Mouse (Mus musculus) myocyte (in vitro differentiated cells): Measurements from ENCODE around the gene Pex5. TPM values are rescaled to one million over a fixed set of nuclear protein-coding genes. Genes with fewer than 3 reads are reported as not detected.

Source experiments
- H3K27me3 ChIP-seq: one replicate; pipeline ENCODE4 v1.6.1; 2011; ENCODE audit not compliant: control insufficient read depth, insufficient read depth, insufficient read length
- H3K36me3 ChIP-seq: one replicate; pipeline ENCODE4 v1.6.1; 2011; ENCODE audit not compliant: control insufficient read depth, insufficient read depth
- H3K4me2 ChIP-seq: one replicate; pipeline ENCODE4 v1.6.1; 2011; ENCODE audit warnings: low read depth, control low read depth
- H3K4me3 ChIP-seq: one replicate; pipeline ENCODE4 v1.5.1; 2011; ENCODE audit warnings: mild to moderate bottlenecking, control low read depth, moderate library complexity
- H3K79me2 ChIP-seq: one replicate; pipeline ENCODE4 v1.6.1; 2011; ENCODE audit not compliant: control insufficient read depth, insufficient read depth
- H3ac ChIP-seq: one replicate; pipeline ENCODE4 v1.6.1; 2011; ENCODE audit not compliant: control insufficient read depth, insufficient read length
- CEBPB ChIP-seq: IDR thresholded peaks from 2 replicates; pipeline ENCODE4 v1.6.1; 2011; ENCODE audit warnings: mild to moderate bottlenecking, moderate library complexity; ENCODE audit not compliant: poor library complexity, insufficient read depth, severe bottlenecking
- E2F4 ChIP-seq: IDR thresholded peaks from one replicate; pipeline ENCODE4 v1.6.1; 2011; ENCODE audit warnings: mild to moderate bottlenecking, control low read depth, moderate library complexity; ENCODE audit not compliant: insufficient read depth
- MAX ChIP-seq: IDR thresholded peaks from one replicate; pipeline ENCODE4 v1.6.1; 2011; ENCODE audit warnings: low read depth, mild to moderate bottlenecking, control low read depth
- MYOD1 ChIP-seq, 3 experiments: IDR thresholded peaks; one replicate each; pipeline ENCODE4 v1.6.1; 2011; ENCODE audit warnings: control low read depth in 2 of 3, low read depth in 2 of 3, mild to moderate bottlenecking in 2 of 3, moderate library complexity in 1 of 3; ENCODE audit not compliant: insufficient read length in 2 of 3, control insufficient read depth in 1 of 3
- MYOG ChIP-seq, 3 experiments: IDR thresholded peaks; one replicate each; pipeline ENCODE4 v1.6.1; 2011; ENCODE audit warnings: control low read depth in 2 of 3, low read depth in 2 of 3, mild to moderate bottlenecking in 2 of 3; ENCODE audit not compliant: insufficient read length in 2 of 3, control insufficient read depth in 1 of 3, insufficient read depth in 1 of 3
- POLR2A ChIP-seq: IDR thresholded peaks from one replicate; pipeline ENCODE4 v1.6.1; 2011; ENCODE audit warnings: low read depth, mild to moderate bottlenecking, control low read depth, moderate library complexity; ENCODE audit not compliant: insufficient read length
- POLR2AphosphoS2 ChIP-seq: IDR thresholded peaks from one replicate; pipeline ENCODE4 v1.6.1; 2011; ENCODE audit warnings: low read depth, control low read depth; ENCODE audit not compliant: insufficient read length
- REST ChIP-seq: IDR thresholded peaks from one replicate; pipeline ENCODE4 v1.6.1; 2011; ENCODE audit warnings: mild to moderate bottlenecking, control low read depth, moderate library complexity; ENCODE audit not compliant: insufficient read depth, insufficient read length
- SRF ChIP-seq: IDR thresholded peaks from one replicate; pipeline ENCODE4 v1.6.1; 2011; ENCODE audit warnings: low read depth; ENCODE audit not compliant: control insufficient read depth, insufficient read length
- TCF12 ChIP-seq: IDR thresholded peaks from one replicate; pipeline ENCODE4 v1.6.1; 2011; ENCODE audit warnings: mild to moderate bottlenecking, control low read depth; ENCODE audit not compliant: poor library complexity, insufficient read depth, severe bottlenecking
- TCF3 ChIP-seq: IDR thresholded peaks from one replicate; pipeline ENCODE4 v1.6.1; 2011; ENCODE audit warnings: low read depth, control low read depth; ENCODE audit not compliant: insufficient read length
- USF1 ChIP-seq: IDR thresholded peaks from one replicate; pipeline ENCODE4 v1.6.1; 2011; ENCODE audit warnings: low read depth, mild to moderate bottlenecking, control low read depth, moderate library complexity
- polyA plus RNA-seq: library from polyadenylated mRNA; unstranded; fragments of >200 nt; fragmentation: generic; extraction: Trizol; gene quantifications from one replicate; pipeline ENCODE4 v1.2.1, GENCODE M21; 2012; ENCODE audit warnings: missing spikeins

The Pex5 gene
- polyA plus RNA-seq, 1 experiment, result 33.4 TPM

- Histone ChIP-seq H3K36me3 (no peaks in the 10 kb centered on the region), H3K27me3 (no peaks in the 10 kb centered on the region), H3ac (no peak overlapping the region), H3K79me2 (no peaks in the 10 kb centered on the region), H3K4me3 (no peak overlapping the region), H3K4me2 (no peak overlapping the region)
- TF ChIP-seq SRF (no peak), POLR2AphosphoS2 (no peak), E2F4 (no peak), MYOG (IDR thresholded peaks at IDR 0.05; ENCODE audit: control insufficient read depth in 1 of 3, insufficient read depth in 1 of 3, insufficient read length in 2 of 3, low read depth in 2 of 3) (no peak)
These were observed 35.5 kb downstream of the Pex5 start for GRCm38 (mm10) chr6:124379331-124379730.

DNA sequence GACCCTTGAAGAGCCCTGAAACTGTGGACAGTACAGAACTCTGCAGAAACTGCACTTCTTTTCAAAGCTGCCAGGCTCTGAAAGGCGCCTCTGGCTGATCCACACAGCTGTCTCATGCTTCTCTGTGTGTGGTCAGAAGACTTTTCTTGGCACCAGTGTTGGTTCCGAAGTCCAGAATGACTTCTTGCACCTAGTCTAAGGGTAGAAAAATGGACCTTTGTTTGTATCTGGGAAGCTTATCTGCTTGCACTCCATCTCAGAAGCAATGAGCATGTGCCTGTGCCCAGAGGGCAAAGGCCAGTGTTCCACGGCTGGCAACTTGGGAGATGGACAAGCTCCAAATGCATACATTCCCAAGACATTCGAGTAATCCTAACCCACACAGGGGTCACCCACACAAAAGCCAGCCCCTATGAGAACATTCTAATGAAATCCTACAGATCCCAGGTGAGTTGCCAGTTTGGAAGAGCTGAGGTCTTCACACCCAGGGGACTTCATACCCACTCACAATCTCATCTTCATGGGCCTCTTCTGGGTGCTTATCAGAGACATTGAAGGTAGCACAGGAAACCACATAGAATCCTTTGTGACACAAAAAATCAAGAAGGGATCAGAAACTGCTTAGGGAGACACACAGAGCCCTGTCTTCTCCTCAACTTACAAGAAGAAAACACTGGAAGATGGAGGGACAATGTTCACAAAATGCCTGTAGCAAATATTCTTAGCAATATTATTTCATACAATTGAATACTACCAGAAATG lies 37.2 kb downstream of the Pex5 start:
- Histone ChIP-seq H3K4me2 (no peak overlapping the region), H3K36me3 (no peaks in the 10 kb centered on the region), H3ac (no peak overlapping the region), H3K4me3 (no peak overlapping the region), H3K27me3 (no peaks in the 10 kb centered on the region), H3K79me2 (no peaks in the 10 kb centered on the region)
- TF ChIP-seq TCF12 (no peak), CEBPB (no peak), E2F4 (no peak), USF1 (no peak), REST (no peak), SRF (no peak), MAX (no peak), TCF3 (no peak), POLR2AphosphoS2 (no peak)

- Histone ChIP-seq H3K4me3 (no peak overlapping the region), H3ac (no peak overlapping the region), H3K27me3 (no peaks in the 10 kb centered on the region), H3K4me2 (no peak overlapping the region), H3K36me3 (no peaks in the 10 kb centered on the region), H3K79me2 (no peaks in the 10 kb centered on the region)
- no peak for TF ChIP-seq SRF
- TF ChIP-seq E2F4, result no peak
- no peak for TF ChIP-seq REST
- no peak for TF ChIP-seq USF1
- no peak for TF ChIP-seq TCF3
- TF ChIP-seq TCF12, result no peak
- TF ChIP-seq MYOD1 (IDR thresholded peaks at IDR 0.05; ENCODE audit: control insufficient read depth in 1 of 3, insufficient read length in 2 of 3, low read depth in 2 of 3), result no peak
- no peak for TF ChIP-seq POLR2AphosphoS2
- no peak for TF ChIP-seq MYOG (IDR thresholded peaks at IDR 0.05; ENCODE audit: control insufficient read depth in 1 of 3, insufficient read depth in 1 of 3, insufficient read length in 2 of 3, low read depth in 2 of 3)
- no peak for TF ChIP-seq MAX
- no peak for TF ChIP-seq POLR2A
- TF ChIP-seq CEBPB, result no peak
These were observed 38.6 kb downstream of the Pex5 start for GRCm38 (mm10) chr6:124376311-124376710.

- Histone ChIP-seq H3K4me3 (no peak overlapping the region), H3K36me3 (no peaks in the 10 kb centered on the region), H3ac (no peak overlapping the region), H3K79me2 (no peaks in the 10 kb centered on the region), H3K4me2 (no peak overlapping the region), H3K27me3 (no peaks in the 10 kb centered on the region)
- no peak for TF ChIP-seq MYOG (IDR thresholded peaks at IDR 0.05; ENCODE audit: control insufficient read depth in 1 of 3, insufficient read depth in 1 of 3, insufficient read length in 2 of 3, low read depth in 2 of 3)
- TF ChIP-seq POLR2AphosphoS2, result no peak
- TF ChIP-seq POLR2A, result no peak
- TF ChIP-seq TCF12, result no peak
- no peak for TF ChIP-seq TCF3
- no peak for TF ChIP-seq MAX
- no peak for TF ChIP-seq REST
- TF ChIP-seq MYOD1 (IDR thresholded peaks at IDR 0.05; ENCODE audit: control insufficient read depth in 1 of 3, insufficient read length in 2 of 3, low read depth in 2 of 3), result no peak
- no peak for TF ChIP-seq CEBPB
These were observed 39.4 kb downstream of the Pex5 start for GRCm38 (mm10) chr6:124375435-124375884.

- TF ChIP-seq CEBPB, result no peak
- TF ChIP-seq MYOG (IDR thresholded peaks at IDR 0.05; ENCODE audit: control insufficient read depth in 1 of 3, insufficient read depth in 1 of 3, insufficient read length in 2 of 3, low read depth in 2 of 3), result no peak
- TF ChIP-seq TCF12, result no peak
- TF ChIP-seq POLR2A, result no peak
- no peak for TF ChIP-seq E2F4
- no peak for TF ChIP-seq TCF3
- no peak for TF ChIP-seq REST
- TF ChIP-seq SRF, result no peak
- TF ChIP-seq USF1, result no peak
- no peak for TF ChIP-seq MYOD1 (IDR thresholded peaks at IDR 0.05; ENCODE audit: control insufficient read depth in 1 of 3, insufficient read length in 2 of 3, low read depth in 2 of 3)
- TF ChIP-seq POLR2AphosphoS2, result no peak
- no peak for TF ChIP-seq MAX
- Histone ChIP-seq H3K27me3 (peaks cover 5% of the 10 kb centered on the region), H3K79me2 (no peaks in the 10 kb centered on the region)
These were observed 40.2 kb downstream of the Pex5 start for GRCm38 (mm10) chr6:124374683-124375082.

More at GRCm38 (mm10) chr6:124374683-124375082, 40.2 kb downstream of the Pex5 start:
- no peak overlapping the region for H3K4me2 ChIP-seq
- no peak overlapping the region for H3ac ChIP-seq
- no peak overlapping the region for H3K4me3 ChIP-seq
- no peaks in the 10 kb centered on the region for H3K36me3 ChIP-seq
